Mouse (Mus musculus) cerebellum, postnatal 36 days (tissue): ENCODE data around the gene Ppp2r1b.

Source experiments
- DNase-seq, 2 experiments: peaks; one replicate each; pipeline ENCODE4 v3.0.0; 2021 to 2022; ENCODE audit warnings: mixed read lengths in 2 of 2

Ppp2r1b gene

DNA sequence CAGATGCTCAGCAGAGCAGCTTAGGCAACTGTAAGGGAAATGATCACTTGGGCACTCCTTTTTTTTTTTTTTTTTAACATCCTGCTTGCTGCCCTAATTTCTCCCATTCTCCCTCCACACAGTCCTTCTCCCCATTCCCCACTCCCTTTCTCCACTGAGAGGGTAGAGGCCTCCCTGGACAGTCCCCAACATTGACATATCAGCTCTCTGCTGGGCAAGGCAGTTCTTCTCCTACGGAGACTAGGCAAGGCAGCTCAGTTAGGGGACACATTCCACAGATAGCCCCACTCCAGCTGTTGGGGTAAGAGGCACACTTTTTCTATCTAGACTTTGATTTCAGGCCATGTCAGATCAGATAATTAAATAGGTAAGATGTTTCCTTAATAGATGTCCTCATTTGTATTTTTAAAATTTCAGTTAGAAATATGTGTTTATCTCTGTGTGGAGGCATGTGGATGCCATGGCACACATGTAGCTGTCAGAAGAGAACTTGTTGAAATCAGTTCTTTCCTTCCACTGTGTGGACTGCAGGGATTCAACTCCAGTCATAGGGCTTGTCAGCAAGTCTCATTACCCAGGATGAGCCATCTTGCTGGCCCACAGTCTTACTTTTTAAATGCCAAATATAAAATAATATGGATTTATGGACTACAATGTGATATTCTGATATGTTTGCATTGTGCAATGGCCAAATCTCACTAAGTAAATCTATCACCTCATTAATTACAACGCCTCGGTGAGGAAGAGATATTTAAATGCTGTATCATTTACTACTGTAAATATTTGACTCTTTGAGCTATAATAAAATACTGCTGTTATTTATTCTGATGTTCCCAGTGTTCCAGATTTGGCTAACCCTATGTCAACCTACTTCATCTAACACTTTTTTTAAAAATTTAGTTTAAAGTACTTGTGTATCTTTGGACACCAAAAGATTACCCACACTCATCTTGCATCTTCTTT is 76.1 kb downstream of the Ppp2r1b start:
- no peak for DNase-seq

DNA sequence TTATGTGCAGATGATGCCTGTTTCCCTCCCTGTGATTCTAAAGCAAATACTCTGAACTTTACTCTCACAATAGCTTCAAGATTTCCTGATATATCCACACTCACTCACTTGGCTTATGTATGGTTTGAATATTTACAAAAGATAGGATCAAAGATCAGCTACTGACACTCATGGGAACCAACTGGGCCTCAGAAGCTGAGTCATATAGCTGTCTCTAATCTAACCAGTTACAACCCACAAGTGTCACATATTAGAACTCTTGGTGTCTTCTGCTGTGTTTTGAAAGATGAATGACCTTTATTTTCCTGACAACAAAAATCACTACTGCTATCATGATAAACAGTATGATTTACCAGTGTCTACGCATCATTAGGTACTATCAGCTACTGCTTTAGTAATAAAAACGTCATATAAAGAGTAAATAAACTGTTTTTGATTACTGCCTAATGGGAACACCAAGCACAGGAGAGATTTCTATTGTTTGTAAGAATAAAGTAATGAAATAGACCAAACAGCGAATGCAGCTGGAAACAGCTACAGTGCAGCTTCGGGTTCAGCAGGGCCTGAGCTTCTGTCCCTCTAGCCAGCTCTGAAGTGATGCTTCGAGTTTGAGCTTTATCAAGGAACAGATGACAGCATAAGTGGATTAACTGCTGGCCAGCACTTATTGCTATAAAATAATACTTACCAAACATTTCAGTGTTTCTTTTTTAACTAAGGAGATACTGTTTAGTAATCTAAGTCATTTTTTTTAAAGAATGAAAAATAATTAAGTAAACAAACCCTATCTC is 77.5 kb downstream of the Ppp2r1b start:
- no peak for DNase-seq

DNA sequence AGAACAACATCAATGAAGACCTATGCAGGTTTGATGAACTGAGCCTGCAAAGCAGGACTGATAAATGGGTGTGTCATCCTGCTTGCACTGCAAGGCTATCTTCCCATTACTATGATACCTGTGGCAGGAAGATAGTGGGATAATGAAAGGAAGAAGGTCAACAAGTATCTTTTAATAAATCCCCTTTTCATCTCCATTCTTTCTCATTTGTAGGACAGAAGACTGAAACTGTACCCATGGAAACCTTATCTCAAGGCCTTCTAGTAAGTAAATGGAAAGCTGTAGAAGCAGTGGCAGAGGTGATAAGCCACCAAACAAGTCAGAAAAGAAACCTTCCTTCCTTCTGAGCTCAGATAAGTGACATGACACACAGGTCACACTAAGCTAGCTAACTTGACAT is 79.4 kb downstream of the Ppp2r1b start:
- no peak for DNase-seq

DNA sequence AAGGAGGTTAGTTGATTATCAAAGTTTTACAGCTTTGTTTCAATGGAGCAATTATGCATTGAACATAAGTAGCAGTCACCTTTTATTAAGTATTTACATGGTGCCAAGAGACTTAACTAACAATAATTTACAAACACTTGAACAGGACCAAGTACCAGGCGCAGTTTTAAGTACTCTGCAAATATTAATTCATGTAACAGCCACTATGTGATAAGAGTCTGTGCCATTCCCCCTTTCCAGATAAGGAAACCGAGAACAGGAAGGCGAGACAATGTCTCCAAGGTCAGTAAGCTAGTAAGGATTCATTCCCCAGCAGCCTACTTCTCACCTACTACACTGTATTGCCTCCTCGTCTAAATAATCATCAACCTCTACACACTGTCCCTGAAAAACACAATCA is 80.7 kb downstream of the Ppp2r1b start:
- no peak for DNase-seq

DNA sequence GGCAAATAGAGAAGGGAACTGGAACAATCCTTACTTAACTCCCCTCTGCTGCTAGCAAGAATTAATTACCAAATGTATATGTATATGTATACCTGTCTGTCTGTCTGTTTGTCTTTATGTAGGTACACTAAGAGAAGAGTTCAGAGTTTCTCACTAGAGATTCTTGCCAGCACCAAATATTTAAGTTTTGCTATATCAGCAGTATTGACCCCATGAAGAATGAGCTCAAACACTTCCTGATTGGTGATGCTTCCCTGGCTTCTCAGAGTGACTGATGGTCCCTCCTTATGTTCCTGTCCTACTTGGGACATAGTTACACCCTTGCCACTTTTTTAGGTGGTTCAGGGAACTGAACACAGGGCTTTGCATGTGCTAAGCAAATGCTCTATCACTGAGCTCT is 84.9 kb downstream of the Ppp2r1b start:
- no peak for DNase-seq

DNA sequence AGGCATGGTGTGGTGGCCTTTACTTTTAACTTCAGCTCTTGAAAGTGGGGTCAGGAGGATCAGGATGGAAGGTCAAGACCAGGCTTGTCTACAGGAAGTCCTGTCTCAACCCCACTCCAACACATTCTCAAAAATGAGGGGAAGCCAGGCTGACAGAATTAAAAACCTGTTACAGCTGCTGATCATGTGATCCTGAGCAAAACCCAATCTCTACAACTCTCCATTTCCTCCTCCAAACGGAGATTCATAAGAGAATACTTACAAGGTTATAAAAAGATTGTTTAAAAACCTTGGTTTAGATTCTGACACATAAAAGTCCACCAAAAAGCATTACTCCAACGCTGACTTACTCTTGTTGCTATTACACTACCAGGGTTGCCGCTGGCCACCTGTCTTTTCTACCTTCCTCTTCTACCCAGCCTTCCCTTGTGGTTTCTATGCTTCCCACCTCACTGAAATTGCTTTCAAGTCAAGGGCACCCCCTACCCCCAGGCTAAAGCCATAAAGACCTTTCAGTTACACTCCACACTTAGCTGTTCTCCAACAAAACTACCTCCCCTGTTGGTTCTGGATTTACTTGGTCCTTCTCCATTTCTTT is 96.8 kb downstream of the Ppp2r1b start:
- no peak for DNase-seq

DNA sequence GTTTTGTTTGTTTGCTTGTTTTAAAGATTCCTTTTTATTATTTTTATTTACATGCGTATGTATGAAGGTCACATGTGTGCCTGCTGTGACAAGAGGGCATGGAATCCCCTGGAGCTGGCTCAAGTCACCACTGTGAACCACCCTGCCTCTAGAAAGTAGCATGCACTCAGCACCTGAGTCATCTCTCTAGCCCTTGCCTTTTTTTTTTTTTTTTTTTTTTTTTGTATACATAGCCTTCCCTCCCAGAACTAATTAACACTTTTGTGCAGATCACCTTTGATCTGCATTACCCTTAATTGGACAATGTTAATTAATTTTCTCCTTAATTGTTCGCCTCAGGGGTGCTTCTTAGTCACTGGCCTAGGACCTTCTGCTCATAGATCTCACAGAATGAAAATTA is 97.6 kb downstream of the Ppp2r1b start:
- no peak for DNase-seq
